Mouse (Mus musculus) heart, embryonic 15.5 days (tissue): ENCODE measurements around the gene Eri3. TPM values are rescaled to one million over a fixed set of nuclear protein-coding genes. Genes with fewer than 3 reads are reported as not detected.

Experiments used
- ATAC-seq: fragments of 200-750 bp; cut with Nextera tagmentation; replicated peaks from 2 replicates; pipeline ENCODE4 v1.8.0; 2017; ENCODE audit warnings: low read depth, moderate TSS enrichment; ENCODE audit not compliant: insufficient number of reproducible peaks, insufficient read depth, low FRiP score
- H3K27ac ChIP-seq: fragments of 300-500 bp; sonication (generic); 2 replicates; pipeline ENCODE4 v1.5.1; 2015; ENCODE audit warnings: mild to moderate bottlenecking, inconsistent platforms
- H3K27me3 ChIP-seq: fragments of 300-500 bp; sonication (generic); 2 replicates; pipeline ENCODE4 v1.6.1; 2015; ENCODE audit warnings: inconsistent platforms
- H3K36me3 ChIP-seq: fragments of 300-500 bp; sonication (generic); 2 replicates; pipeline ENCODE4 v1.6.1; 2015; ENCODE audit warnings: mild to moderate bottlenecking, inconsistent platforms
- H3K4me1 ChIP-seq: fragments of 300-500 bp; sonication (generic); replicated peaks from 2 replicates; pipeline ENCODE4 v1.6.1; 2015; ENCODE audit warnings: inconsistent platforms
- H3K4me2 ChIP-seq: fragments of 300-500 bp; sonication (generic); 2 replicates; pipeline ENCODE4 v1.6.1; 2015; ENCODE audit warnings: inconsistent platforms, mild to moderate bottlenecking, moderate library complexity
- H3K4me3 ChIP-seq: fragments of 300-500 bp; sonication (generic); 2 replicates; pipeline ENCODE4 v1.5.1; 2015; ENCODE audit warnings: mild to moderate bottlenecking, inconsistent platforms
- H3K9ac ChIP-seq: fragments of 300-500 bp; sonication (generic); 2 replicates; pipeline ENCODE4 v1.6.1; 2015; ENCODE audit warnings: mild to moderate bottlenecking, inconsistent platforms
- H3K9me3 ChIP-seq: fragments of 300-500 bp; sonication (generic); replicated peaks from 2 replicates; pipeline ENCODE4 v1.6.1; 2016; ENCODE audit warnings: inconsistent platforms
- WGBS: fragments of 180-500 bp; shearing (Covaris S2); methylation state at CpG from one replicate; pipeline ENCODE4 v1.1.7; 2015; ENCODE audit warnings: mixed read lengths; 5-methylcytosine and 5-hydroxymethylcytosine counted together
- polyA plus RNA-seq: library from polyadenylated mRNA; unstranded; fragments of >200 nt; fragmentation: Nextera tagmentation; extraction: Ambion mirVana; gene quantifications from 2 replicates; pipeline ENCODE4 v1.2.1, GENCODE M21; 2015

Eri3 gene
- polyA plus RNA-seq, 1 experiment from 2014 or later = 104 TPM

DNA sequence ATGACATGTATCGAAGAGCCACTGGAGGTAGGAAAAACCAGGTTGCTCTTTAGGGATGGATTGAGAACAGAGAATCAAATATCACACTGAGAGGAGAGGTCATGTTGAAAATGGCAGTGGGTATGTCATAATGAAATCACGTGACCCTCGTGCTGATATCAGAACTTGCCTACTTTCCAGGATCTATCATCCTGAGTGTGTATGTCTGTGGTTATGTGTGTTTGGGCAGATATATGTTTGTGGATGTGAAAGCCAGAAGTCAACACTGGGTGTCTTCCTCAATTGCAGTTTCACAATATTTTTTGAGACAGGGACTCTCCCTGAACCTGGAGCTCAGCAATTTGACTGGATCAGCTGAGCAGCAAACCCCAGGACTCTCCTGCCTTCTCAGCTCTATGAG, 4.7 kb upstream of the Eri3 start:
- no peaks in the 10 kb centered on the region for H3K36me3 ChIP-seq
- WGBS = 85% methylated on average over 3 of the region's 3 CpGs
- H3K4me2 ChIP-seq = no peak overlapping the region
- 0 out of 2 replicates have a peak, but pooled peaks cover 5% of the 10 kb centered on the region for H3K4me1 ChIP-seq
- H3K27me3 ChIP-seq = peaks cover 3% of the 10 kb centered on the region; the same call in 1 of the 2 replicates
- ATAC-seq = no peak
- H3K9me3 ChIP-seq = no peaks in the 10 kb centered on the region
- H3K27ac ChIP-seq = no peak overlapping the region
- H3K4me3 ChIP-seq = no peak overlapping the region
- H3K9ac ChIP-seq = no peak overlapping the region

DNA sequence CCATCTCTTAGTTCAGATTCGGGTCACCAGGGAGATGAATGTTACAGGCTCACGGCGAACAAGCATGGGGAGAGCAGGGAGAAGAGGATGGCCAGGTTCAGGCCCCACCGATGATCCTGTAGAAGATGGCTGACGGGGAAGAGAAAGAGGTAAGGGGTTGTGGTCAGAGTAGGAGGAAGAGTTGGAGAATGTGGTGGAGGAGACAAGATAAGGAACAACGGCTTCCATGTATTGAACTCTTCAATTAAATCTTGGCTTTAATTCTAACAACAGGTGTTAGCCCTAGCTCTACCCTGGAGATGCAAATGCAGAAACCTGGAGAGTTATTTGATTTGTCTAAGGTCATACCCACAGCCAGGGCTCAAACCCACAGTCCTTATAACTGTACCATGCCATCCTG, 3.5 kb upstream of the Eri3 start:
- Histone ChIP-seq H3K36me3 (no peaks in the 10 kb centered on the region), H3K9me3 (no peaks in the 10 kb centered on the region), H3K4me2 (no peak overlapping the region), H3K4me1 (peaks cover 16% of the 10 kb centered on the region), H3K27ac (no peak overlapping the region), H3K9ac (no peak overlapping the region), H3K4me3 (no peak overlapping the region), H3K27me3 (peaks cover 3% of the 10 kb centered on the region; the same call in 1 of the 2 replicates)
- 81% methylated on average over 6 of the region's 6 CpGs for WGBS
- no peak for ATAC-seq

DNA sequence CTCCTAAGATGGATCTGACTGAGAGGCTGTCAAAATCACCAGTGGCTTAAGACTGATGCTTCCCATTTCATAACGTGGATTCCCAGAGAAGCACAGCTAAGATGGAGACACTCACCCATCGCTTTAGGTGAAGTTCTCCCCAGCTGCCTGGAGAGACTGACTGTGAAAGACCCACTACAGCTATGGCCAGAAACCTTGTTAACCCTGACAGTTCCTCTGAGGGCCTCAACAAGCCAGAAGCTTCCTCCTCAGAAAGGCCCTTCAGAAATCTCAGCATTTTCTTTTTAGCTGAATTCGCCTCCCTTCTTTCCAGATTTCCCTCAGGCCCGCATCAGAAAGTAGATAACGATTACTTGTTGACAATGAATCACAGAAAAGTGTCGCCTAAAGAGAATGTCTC, 589 bp upstream of the Eri3 start:
- ATAC-seq = no peak
- H3K4me3 ChIP-seq = peak overlapping the region; percentile 95
- no peak overlapping the region for H3K9ac ChIP-seq

DNA sequence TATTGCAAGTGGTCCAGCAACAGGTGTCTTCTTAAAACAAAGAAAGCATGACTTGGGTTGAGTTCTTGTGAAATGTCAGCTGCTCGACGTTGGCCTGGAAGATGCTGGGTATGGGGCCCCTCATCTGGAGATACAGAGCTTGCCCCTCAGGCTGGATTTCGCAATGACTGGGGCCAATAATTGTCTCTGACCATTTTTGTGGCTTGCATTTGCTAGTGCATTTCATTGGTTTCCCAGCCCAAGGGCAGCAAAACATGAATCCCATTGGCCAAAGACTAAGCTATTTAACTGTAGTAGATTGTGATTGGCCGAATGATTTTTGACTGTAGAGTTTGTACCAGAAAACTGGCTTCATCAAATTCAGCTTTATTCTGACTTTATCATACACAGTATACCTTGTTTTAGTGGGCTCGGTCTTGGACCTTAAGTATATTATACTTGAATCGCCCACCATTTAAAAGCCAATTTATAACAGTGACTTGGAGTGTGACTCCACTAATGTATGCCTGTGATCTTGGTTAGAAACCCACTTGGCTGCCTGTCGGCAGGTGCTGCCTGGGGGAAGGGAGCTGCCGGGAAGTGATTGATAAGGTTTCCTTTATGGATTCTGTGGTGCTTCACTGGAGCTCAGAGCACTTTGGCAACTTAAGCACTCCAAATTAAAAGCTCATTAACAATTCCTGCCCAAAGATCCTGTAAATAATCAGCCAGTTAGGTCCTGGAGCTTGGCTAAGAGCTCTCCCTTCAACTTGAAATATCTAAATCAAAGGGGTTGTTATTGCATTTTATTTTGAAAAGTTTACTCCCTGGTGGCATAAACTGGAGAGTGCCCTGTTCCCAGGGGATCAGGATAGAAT, 1.2 kb downstream of the Eri3 start:
- Histone ChIP-seq H3K9ac (peak overlapping the region; percentile 92), H3K27ac (peak overlapping the region; percentile 78), H3K4me3 (peak overlapping the region; percentile 95), H3K36me3 (no peaks in the 10 kb centered on the region), H3K27me3 (no peaks in the 10 kb centered on the region), H3K4me2 (peak overlapping the region; percentile 90), H3K9me3 (no peaks in the 10 kb centered on the region), H3K4me1 (peaks cover 21% of the 10 kb centered on the region)
- 49% methylated on average over 8 of the region's 8 CpGs for WGBS
- ATAC-seq = no peak

More for the DNA sequence above, 589 bp upstream of the Eri3 start:
- no peaks in the 10 kb centered on the region for H3K36me3 ChIP-seq
- no peaks in the 10 kb centered on the region for H3K9me3 ChIP-seq
- H3K4me2 ChIP-seq = peak overlapping the region; percentile 34
- H3K27ac ChIP-seq = no peak overlapping the region
- 36% methylated on average over 6 of the region's 6 CpGs for WGBS
- peaks cover 18% of the 10 kb centered on the region for H3K4me1 ChIP-seq
- H3K27me3 ChIP-seq = no peaks in the 10 kb centered on the region

DNA sequence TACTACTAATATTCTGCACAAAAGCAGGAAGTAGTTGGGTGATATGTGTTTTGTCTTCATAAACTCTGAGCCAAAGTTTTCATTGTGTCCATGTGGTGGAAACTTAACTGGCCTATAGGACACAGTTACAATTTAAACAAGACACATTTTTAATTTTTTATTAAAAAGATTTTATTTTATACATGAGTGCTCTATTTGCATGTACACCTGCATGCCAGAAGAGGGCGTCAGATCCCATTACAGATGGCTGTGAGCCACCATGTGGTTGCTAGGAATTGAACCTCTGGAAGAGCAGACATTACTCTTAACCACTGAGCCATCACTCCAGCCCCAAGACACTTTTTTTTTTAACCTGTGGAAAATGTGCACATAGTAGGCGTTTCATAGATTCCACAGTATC, 5.3 kb downstream of the Eri3 start:
- H3K4me2 ChIP-seq = no peak overlapping the region
- no peak overlapping the region for H3K9ac ChIP-seq
- no peak overlapping the region for H3K4me3 ChIP-seq
- H3K9me3 ChIP-seq = no peaks in the 10 kb centered on the region
- H3K27me3 ChIP-seq = no peaks in the 10 kb centered on the region
- peaks cover 28% of the 10 kb centered on the region for H3K4me1 ChIP-seq
- ATAC-seq = no peak
- H3K36me3 ChIP-seq = no peaks in the 10 kb centered on the region
- H3K27ac ChIP-seq = no peak overlapping the region
- WGBS = 51% methylated on average over 2 of the region's 2 CpGs

DNA sequence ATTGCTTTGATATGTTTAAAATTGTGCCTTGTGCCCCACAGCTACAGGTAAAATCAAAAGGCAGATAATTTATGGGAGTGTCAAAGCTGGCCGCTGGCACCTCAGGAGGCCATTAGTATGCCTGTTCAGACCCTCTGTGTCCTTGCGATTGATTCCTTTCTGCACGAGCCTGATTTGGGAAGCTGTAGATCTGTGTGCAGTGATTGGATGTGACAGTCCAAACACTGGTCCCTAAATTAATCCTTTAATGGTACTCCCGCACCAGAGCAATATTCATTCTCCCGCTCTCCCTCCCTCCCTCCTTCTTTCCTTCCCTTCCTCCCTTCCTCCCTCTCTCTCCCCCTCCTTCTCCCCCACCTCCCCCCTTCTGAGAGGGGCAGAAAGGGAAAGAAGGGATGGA, 6.2 kb downstream of the Eri3 start:
- no peak for ATAC-seq
- Histone ChIP-seq H3K4me3 (no peak overlapping the region), H3K4me1 (peaks cover 19% of the 10 kb centered on the region), H3K27me3 (no peaks in the 10 kb centered on the region), H3K9me3 (no peaks in the 10 kb centered on the region), H3K36me3 (no peaks in the 10 kb centered on the region), H3K9ac (no peak overlapping the region), H3K4me2 (no peak overlapping the region), H3K27ac (no peak overlapping the region)
- WGBS = 57% methylated on average over 5 of the region's 5 CpGs

DNA sequence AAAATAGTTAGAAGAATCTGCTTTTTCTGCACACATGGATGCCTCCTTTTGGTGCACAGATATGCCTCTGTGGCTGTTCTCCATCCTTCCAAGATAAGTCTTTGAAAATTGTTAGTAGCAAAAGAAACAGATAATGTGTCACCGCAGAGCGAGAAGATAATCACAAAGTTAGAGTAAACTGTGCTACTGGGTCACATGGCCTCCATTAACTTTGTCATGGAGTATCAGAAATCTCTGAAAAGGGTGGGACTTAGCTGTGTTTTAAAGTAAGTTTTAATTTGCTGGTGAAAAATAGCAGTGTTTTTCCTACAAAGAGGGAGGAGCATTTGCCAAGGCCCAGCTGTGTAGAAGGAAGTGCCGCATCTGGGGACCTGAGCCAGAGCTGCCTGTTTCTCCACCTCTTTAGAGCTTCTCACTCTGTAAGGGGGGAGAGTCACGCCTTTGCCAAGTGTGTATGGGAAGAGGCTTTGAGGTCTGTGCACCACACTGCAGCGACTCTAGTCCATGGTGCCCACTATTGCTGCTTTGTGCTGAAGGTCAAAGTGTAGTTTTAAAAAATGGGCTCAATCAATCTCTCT, 7.0 kb downstream of the Eri3 start:
- no peaks in the 10 kb centered on the region for H3K27me3 ChIP-seq
- H3K27ac ChIP-seq = no peak overlapping the region
- 56% methylated on average over 5 of the region's 5 CpGs for WGBS

DNA sequence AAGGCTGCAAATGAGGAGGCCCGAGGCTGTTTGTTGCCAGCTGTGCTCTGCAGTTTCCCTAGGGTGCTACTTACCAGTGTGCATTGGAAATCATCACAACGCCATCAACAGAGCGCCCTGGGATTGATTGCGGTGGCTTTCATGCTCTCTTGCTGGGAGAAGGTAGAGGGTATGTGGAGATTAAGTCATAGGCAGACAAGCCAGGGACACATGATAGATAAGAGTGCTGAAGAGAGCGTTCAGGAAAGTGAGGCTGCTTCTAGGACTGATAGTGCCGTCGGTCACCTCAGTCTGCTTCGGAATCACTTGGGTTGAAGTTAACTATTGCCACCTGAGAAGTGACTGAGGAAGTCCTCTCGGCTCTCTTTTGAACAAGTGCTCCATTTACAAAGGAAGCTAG, 13.8 kb downstream of the Eri3 start:
- Histone ChIP-seq H3K36me3 (0 out of 2 replicates have a peak, but pooled peaks cover 7% of the 10 kb centered on the region), H3K4me1 (peaks cover 20% of the 10 kb centered on the region), H3K9me3 (no peaks in the 10 kb centered on the region), H3K27me3 (no peaks in the 10 kb centered on the region), H3K27ac (no peak overlapping the region), H3K9ac (no peak overlapping the region), H3K4me2 (no peak overlapping the region), H3K4me3 (no peak overlapping the region)
- 38% methylated on average over 9 of the region's 9 CpGs for WGBS
- ATAC-seq = no peak

More for the DNA sequence above, 7.0 kb downstream of the Eri3 start:
- no peak for ATAC-seq
- Histone ChIP-seq H3K4me1 (peaks cover 15% of the 10 kb centered on the region; the same call in 1 of the 2 replicates), H3K36me3 (no peaks in the 10 kb centered on the region), H3K9ac (no peak overlapping the region), H3K4me2 (no peak overlapping the region), H3K9me3 (no peaks in the 10 kb centered on the region), H3K4me3 (no peak overlapping the region)

DNA sequence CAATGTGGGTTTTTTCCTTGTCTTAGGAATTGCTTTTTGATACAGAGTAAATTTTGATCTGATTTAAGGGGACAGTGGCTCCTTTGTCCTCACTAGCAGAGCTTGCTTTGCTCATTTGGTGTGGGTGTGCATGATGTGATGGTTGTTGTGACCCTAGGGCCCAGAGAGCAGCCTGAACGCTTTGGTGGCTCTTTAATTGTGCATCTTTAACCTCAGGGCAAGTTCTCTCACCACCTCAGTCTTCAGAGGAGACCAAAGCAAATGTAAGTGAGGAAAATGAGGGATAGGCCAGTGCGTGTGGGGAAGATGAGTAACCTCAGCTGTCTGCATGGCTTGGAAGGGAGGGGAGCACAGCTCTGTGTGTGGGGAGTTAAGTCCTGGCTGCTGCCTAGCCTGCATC, 18.7 kb downstream of the Eri3 start:
- H3K9me3 ChIP-seq = no peaks in the 10 kb centered on the region
- peaks cover 11% of the 10 kb centered on the region for H3K4me1 ChIP-seq
- H3K27me3 ChIP-seq = no peaks in the 10 kb centered on the region
- H3K4me3 ChIP-seq = no peak overlapping the region
- no peak overlapping the region for H3K4me2 ChIP-seq
- no peak for ATAC-seq
- H3K9ac ChIP-seq = no peak overlapping the region
- WGBS = 79% methylated on average over 2 of the region's 2 CpGs
- H3K27ac ChIP-seq = no peak overlapping the region
- 0 out of 2 replicates have a peak, but pooled peaks cover 7% of the 10 kb centered on the region for H3K36me3 ChIP-seq

DNA sequence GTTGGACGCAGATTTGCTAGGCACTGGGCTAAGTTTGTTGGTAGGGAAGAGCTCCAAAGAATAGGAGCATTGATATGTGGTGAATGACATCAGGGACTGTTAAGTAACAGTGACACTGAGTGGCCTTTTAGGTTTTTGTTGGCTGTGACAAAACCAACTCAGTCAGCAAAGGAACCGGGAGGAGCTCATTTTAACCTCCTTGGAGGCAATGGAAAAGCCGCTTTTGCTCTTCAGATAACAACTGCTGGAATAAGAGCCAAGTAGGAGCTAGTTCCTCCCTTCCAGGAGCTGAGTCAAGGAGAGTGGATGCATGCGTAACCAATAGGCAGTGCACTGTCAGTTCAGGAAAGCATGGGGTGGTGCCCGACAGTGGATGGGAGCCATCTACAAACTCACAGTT, 20.8 kb downstream of the Eri3 start:
- Histone ChIP-seq H3K4me1 (peaks cover 12% of the 10 kb centered on the region; the same call in 1 of the 2 replicates), H3K9me3 (no peaks in the 10 kb centered on the region), H3K27ac (peak overlapping the region; percentile 4; the same call in 1 of the 2 replicates), H3K4me2 (no peak overlapping the region), H3K36me3 (no peaks in the 10 kb centered on the region), H3K27me3 (no peaks in the 10 kb centered on the region), H3K4me3 (no peak overlapping the region), H3K9ac (no peak overlapping the region)
- 66% methylated on average over 5 of the region's 5 CpGs for WGBS
- ATAC-seq = peak; percentile 67

DNA sequence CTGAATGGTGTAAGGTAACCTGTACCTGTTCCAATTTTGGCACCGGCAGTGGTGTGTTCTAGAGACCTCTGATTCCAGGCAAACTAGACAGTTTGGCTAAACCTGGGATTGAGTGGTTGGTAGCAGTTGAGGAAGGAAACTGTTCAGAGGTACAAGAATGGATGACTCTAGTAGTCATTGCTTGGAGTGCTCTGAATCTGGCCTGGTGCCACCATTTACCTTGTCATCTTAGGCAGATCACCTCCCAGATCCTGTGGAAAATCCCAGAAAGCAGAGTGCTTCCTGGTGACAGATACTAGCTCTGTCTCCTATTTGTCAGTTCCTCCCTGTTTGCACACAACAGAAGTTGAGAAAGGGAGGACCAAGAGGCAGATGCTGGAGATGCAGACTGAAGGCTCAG, 27.4 kb downstream of the Eri3 start:
- ATAC-seq = no peak
- 90% methylated on average over 1 of the region's 1 CpGs for WGBS
- H3K9ac ChIP-seq = no peak overlapping the region
- no peak overlapping the region for H3K4me2 ChIP-seq
- peaks cover 4% of the 10 kb centered on the region; the same call in 1 of the 2 replicates for H3K36me3 ChIP-seq
- H3K4me3 ChIP-seq = no peak overlapping the region
- peaks cover 20% of the 10 kb centered on the region; the same call in 1 of the 2 replicates for H3K4me1 ChIP-seq
- no peaks in the 10 kb centered on the region for H3K9me3 ChIP-seq
- H3K27me3 ChIP-seq = no peaks in the 10 kb centered on the region
- no peak overlapping the region for H3K27ac ChIP-seq
